Mouse (Mus musculus) MEL (cell line): ENCODE measurements around the gene Zfp3. TPM values are rescaled to one million over a fixed set of nuclear protein-coding genes. Genes with fewer than 3 reads are reported as not detected.

Experiments
- DNase-seq: peaks from one replicate; pipeline ENCODE4 v3.0.0; 2011; ENCODE audit warnings: low read depth, low spot score
- H3K27ac ChIP-seq: 2 replicates; pipeline ENCODE4 v1.5.1; 2012; ENCODE audit warnings: low read depth, mild to moderate bottlenecking, control low read depth, low read length, moderate library complexity; ENCODE audit not compliant: control insufficient read depth
- H3K27me3 ChIP-seq, 2 experiments: fragments of 150-350 bp in 1 of 2; sonication (generic) in 1 of 2; 2 replicates each; pipeline ENCODE4 v1.6.1; 2012; ENCODE audit warnings: low read length in 2 of 2, mild to moderate bottlenecking in 2 of 2, improper control_type of control experiment in 1 of 2, moderate library complexity in 1 of 2; ENCODE audit not compliant: insufficient read depth in 2 of 2, control insufficient read depth in 1 of 2
- H3K36me3 ChIP-seq, 2 experiments: 2 replicates each; pipeline ENCODE4 v1.6.1; 2012 to 2014; ENCODE audit warnings: low read length in 2 of 2, improper control_type of control experiment in 1 of 2, inconsistent platforms in 1 of 2, mild to moderate bottlenecking in 1 of 2; ENCODE audit not compliant: insufficient read depth in 2 of 2, control insufficient read depth in 1 of 2
- H3K4me1 ChIP-seq, 2 experiments: fragments of 150-350 bp in 1 of 2; sonication (generic) in 1 of 2; 2 replicates each; pipeline ENCODE4 v1.6.1; 2012; ENCODE audit warnings: low read length in 2 of 2, improper control_type of control experiment in 1 of 2, mild to moderate bottlenecking in 1 of 2; ENCODE audit not compliant: insufficient read depth in 2 of 2, control insufficient read depth in 1 of 2
- H3K4me3 ChIP-seq, 2 experiments: fragments of 150-350 bp in 1 of 2; sonication (generic) in 1 of 2; 2 replicates each; pipeline ENCODE4 v1.5.1; 2012; ENCODE audit warnings: low read depth in 2 of 2, low read length in 2 of 2, mild to moderate bottlenecking in 2 of 2, moderate library complexity in 2 of 2, control low read depth in 1 of 2, improper control_type of control experiment in 1 of 2; ENCODE audit not compliant: control insufficient read depth in 1 of 2, insufficient read depth in 1 of 2
- H3K79me2 ChIP-seq: 2 replicates; pipeline ENCODE4 v1.6.1; 2012; ENCODE audit warnings: mild to moderate bottlenecking, low read length, moderate library complexity; ENCODE audit not compliant: control insufficient read depth, poor library complexity, insufficient read depth
- H3K9ac ChIP-seq: 2 replicates; pipeline ENCODE4 v1.6.1; 2012; ENCODE audit warnings: low read depth, mild to moderate bottlenecking, control low read depth, low read length, moderate library complexity; ENCODE audit not compliant: control insufficient read depth, poor library complexity, severe bottlenecking
- H3K9me3 ChIP-seq: fragments of 150-350 bp; sonication (generic); replicated peaks from 2 replicates; pipeline ENCODE4 v1.6.1; 2012; ENCODE audit warnings: mild to moderate bottlenecking, low read length, improper control_type of control experiment, moderate library complexity; ENCODE audit not compliant: insufficient read depth
- BHLHE40 ChIP-seq: IDR thresholded peaks from 2 replicates; pipeline ENCODE4 v1.6.1; 2012; ENCODE audit warnings: low read depth, mild to moderate bottlenecking, inconsistent platforms, low read length, improper control_type of control experiment, borderline replicate concordance
- CHD1 ChIP-seq: IDR thresholded peaks from 2 replicates; pipeline ENCODE4 v1.6.1; 2012; ENCODE audit warnings: low read depth, mild to moderate bottlenecking, inconsistent platforms, low read length, improper control_type of control experiment
- CHD2 ChIP-seq: IDR thresholded peaks from 2 replicates; pipeline ENCODE4 v1.6.1; 2011; ENCODE audit warnings: low read length, improper control_type of control experiment
- CTCF ChIP-seq, 3 experiments: IDR thresholded peaks in 2 of 3; conservative IDR thresholded peaks in 1 of 3; 2 replicates each; pipeline ENCODE4 v1.5.1; 2011 to 2012; ENCODE audit warnings: low read length in 3 of 3, low read depth in 2 of 3, mild to moderate bottlenecking in 2 of 3, improper control_type of control experiment in 1 of 3, inconsistent platforms in 1 of 3, mixed read lengths in 1 of 3, moderate library complexity in 1 of 3; ENCODE audit not compliant: control insufficient read depth in 1 of 3, insufficient read depth in 1 of 3, poor library complexity in 1 of 3, severe bottlenecking in 1 of 3
- E2F4 ChIP-seq: IDR thresholded peaks from 2 replicates; pipeline ENCODE4 v1.6.1; 2011; ENCODE audit warnings: low read depth, low read length, improper control_type of control experiment, borderline replicate concordance
- ETS1 ChIP-seq: IDR thresholded peaks from 2 replicates; pipeline ENCODE4 v1.6.1; 2012; ENCODE audit warnings: low read depth, mild to moderate bottlenecking, inconsistent platforms, low read length, improper control_type of control experiment, moderate library complexity
- GABPA ChIP-seq: IDR thresholded peaks from 2 replicates; pipeline ENCODE4 v1.6.1; 2012; ENCODE audit warnings: low read depth, mild to moderate bottlenecking, inconsistent platforms, low read length, improper control_type of control experiment, moderate library complexity
- HCFC1 ChIP-seq: IDR thresholded peaks from 2 replicates; pipeline ENCODE4 v1.6.1; 2012; ENCODE audit warnings: low read depth, mild to moderate bottlenecking, inconsistent platforms, low read length, improper control_type of control experiment, moderate library complexity
- JUND ChIP-seq: IDR thresholded peaks from 2 replicates; pipeline ENCODE4 v1.6.1; 2011; ENCODE audit warnings: low read depth, mild to moderate bottlenecking, improper control_type of control experiment, low read length
- MEF2A ChIP-seq: IDR thresholded peaks from 2 replicates; pipeline ENCODE4 v1.6.1; 2014; ENCODE audit warnings: low read depth, mild to moderate bottlenecking, inconsistent platforms, low read length, improper control_type of control experiment; ENCODE audit not compliant: poor library complexity, insufficient replicate concordance, severe bottlenecking; ENCODE audit errors: extremely low read depth
- MYB ChIP-seq: IDR thresholded peaks from 2 replicates; pipeline ENCODE4 v1.6.1; 2011; ENCODE audit warnings: mild to moderate bottlenecking, low read depth, low read length, improper control_type of control experiment
- MYC ChIP-seq: IDR thresholded peaks from 2 replicates; pipeline ENCODE4 v1.6.1; 2011; ENCODE audit warnings: low read depth, mild to moderate bottlenecking, low read length, improper control_type of control experiment, moderate library complexity
- POLR2A ChIP-seq, 2 experiments: IDR thresholded peaks; 2 replicates each; pipeline ENCODE4 v1.6.1; 2011 to 2012; ENCODE audit warnings: low read length in 2 of 2, mild to moderate bottlenecking in 2 of 2, control low read depth in 1 of 2, improper control_type of control experiment in 1 of 2, low read depth in 1 of 2, moderate library complexity in 1 of 2; ENCODE audit not compliant: control insufficient read depth in 1 of 2, insufficient read depth in 1 of 2, poor library complexity in 1 of 2
- POLR2AphosphoS5 ChIP-seq: IDR thresholded peaks from 2 replicates; pipeline ENCODE4 v1.6.1; 2012; ENCODE audit warnings: low read depth, borderline replicate concordance, mild to moderate bottlenecking, inconsistent platforms, low read length, moderate library complexity, mixed read lengths
- RCOR1 ChIP-seq: IDR thresholded peaks from 2 replicates; pipeline ENCODE4 v1.6.1; 2012; ENCODE audit warnings: low read depth, mild to moderate bottlenecking, inconsistent platforms, low read length, improper control_type of control experiment
- SIN3A ChIP-seq: IDR thresholded peaks from 2 replicates; pipeline ENCODE4 v1.6.1; 2012; ENCODE audit warnings: low read length, improper control_type of control experiment, inconsistent platforms
- TAL1 ChIP-seq: IDR thresholded peaks from 2 replicates; pipeline ENCODE4 v1.6.1; 2012; ENCODE audit warnings: mild to moderate bottlenecking, inconsistent platforms, low read length, moderate library complexity, mixed read lengths
- TBP ChIP-seq: IDR thresholded peaks from 2 replicates; pipeline ENCODE4 v1.8.0; 2011; ENCODE audit warnings: low read depth, low read length, improper control_type of control experiment
- UBTF ChIP-seq: IDR thresholded peaks from 2 replicates; pipeline ENCODE4 v1.6.1; 2012; ENCODE audit warnings: low read depth, mild to moderate bottlenecking, inconsistent platforms, low read length, improper control_type of control experiment, moderate library complexity, borderline replicate concordance; ENCODE audit not compliant: insufficient read depth
- ZKSCAN1 ChIP-seq: IDR thresholded peaks from 2 replicates; pipeline ENCODE4 v1.6.1; 2012; ENCODE audit warnings: low read depth, mild to moderate bottlenecking, inconsistent platforms, low read length, improper control_type of control experiment, moderate library complexity
- ZNF384 ChIP-seq: IDR thresholded peaks from 2 replicates; pipeline ENCODE4 v1.6.1; 2012; ENCODE audit warnings: low read depth, mild to moderate bottlenecking, inconsistent platforms, low read length, improper control_type of control experiment
- polyA plus RNA-seq, 2 experiments: library from polyadenylated mRNA; stranded (reverse) in 1 of 2; unstranded in 1 of 2; fragments of >175 nt in 1 of 2; fragments of >200 nt in 1 of 2; gene quantifications; 2 replicates each; pipeline versions ENCODE4 v1.2.1 to v1.2.4; 2012; ENCODE audit warnings: low replicate concordance in 2 of 2, low read depth in 1 of 2; ENCODE audit not compliant: insufficient read length in 2 of 2, insufficient read depth in 1 of 2, missing spikeins in 1 of 2
- total RNA-seq: library from RNA; depleted of rRNA; stranded (reverse); fragments of 300-350 nt; gene quantifications from 2 replicates; pipeline ENCODE4 v1.2.3, GENCODE M21; 2012

Gene Zfp3
- total and polyA plus RNA-seq, 3 experiments: 1.5 to 1.9 TPM; not detected in 1

- Histone ChIP-seq H3K9ac (no peak overlapping the region), H3K4me3 (no peak overlapping the region), H3K4me1 (0 out of 4 replicates have a peak, but pooled peaks cover 0 to 7% of the 10 kb centered on the region in 2 experiments), H3K79me2 (no peaks in the 10 kb centered on the region), H3K9me3 (no peaks in the 10 kb centered on the region), H3K27me3 (peaks cover 13 to 15% of the 10 kb centered on the region in 2 experiments), H3K27ac (no peak overlapping the region), H3K36me3 (no peaks in the 10 kb centered on the region)
- DNase-seq: no peak
- no peak for TF ChIP-seq CHD1
- TF ChIP-seq JUND: no peak
- no peak for TF ChIP-seq MEF2A
- no peak for TF ChIP-seq RCOR1
- TF ChIP-seq POLR2AphosphoS5: no peak
- no peak for TF ChIP-seq CHD2
- TF ChIP-seq ZNF384: no peak
- no peak for TF ChIP-seq TBP
- TF ChIP-seq MYB: no peak
These were observed 44.1 kb downstream of the Zfp3 start for GRCm38 (mm10) chr11:70808101-70808500.

- H3K4me3 ChIP-seq: no peak overlapping the region
- H3K36me3 ChIP-seq: no peaks in the 10 kb centered on the region
- no peaks in the 10 kb centered on the region for H3K79me2 ChIP-seq
- no peak overlapping the region for H3K9ac ChIP-seq
- TF ChIP-seq JUND (no peak), UBTF (no peak), TAL1 (no peak), HCFC1 (no peak), MYC (no peak), ETS1 (no peak), ZKSCAN1 (no peak), POLR2A (IDR thresholded peaks at IDR 0.05; ENCODE audit: control insufficient read depth in 1 of 2, insufficient read depth in 1 of 2, low read depth in 1 of 2, low read length in 2 of 2, poor library complexity in 1 of 2) (no peak), POLR2AphosphoS5 (no peak), CHD1 (no peak), SIN3A (no peak), GABPA (no peak), CTCF (IDR thresholded peaks at IDR 0.05 in 2 of 3, conservative IDR thresholded peaks at IDR 0.05 in 1 of 3; ENCODE audit: control insufficient read depth in 1 of 3, insufficient read depth in 1 of 3, low read depth in 2 of 3, low read length in 3 of 3, poor library complexity in 1 of 3, severe bottlenecking in 1 of 3) (no peak), TBP (no peak), E2F4 (no peak), BHLHE40 (no peak)
- H3K9me3 ChIP-seq: no peaks in the 10 kb centered on the region
- H3K27ac ChIP-seq: no peak overlapping the region
- 0 out of 4 replicates have a peak, but pooled peaks cover 0 to 7% of the 10 kb centered on the region in 2 experiments for H3K4me1 ChIP-seq
- no peak for DNase-seq
- peaks cover 13 to 18% of the 10 kb centered on the region in 2 experiments for H3K27me3 ChIP-seq
These were observed 45.0 kb downstream of the Zfp3 start for GRCm38 (mm10) chr11:70809011-70809410.
